Mouse (Mus musculus): Measurements from ENCODE around the gene Bcat1.

Bcat1 gene

DNA sequence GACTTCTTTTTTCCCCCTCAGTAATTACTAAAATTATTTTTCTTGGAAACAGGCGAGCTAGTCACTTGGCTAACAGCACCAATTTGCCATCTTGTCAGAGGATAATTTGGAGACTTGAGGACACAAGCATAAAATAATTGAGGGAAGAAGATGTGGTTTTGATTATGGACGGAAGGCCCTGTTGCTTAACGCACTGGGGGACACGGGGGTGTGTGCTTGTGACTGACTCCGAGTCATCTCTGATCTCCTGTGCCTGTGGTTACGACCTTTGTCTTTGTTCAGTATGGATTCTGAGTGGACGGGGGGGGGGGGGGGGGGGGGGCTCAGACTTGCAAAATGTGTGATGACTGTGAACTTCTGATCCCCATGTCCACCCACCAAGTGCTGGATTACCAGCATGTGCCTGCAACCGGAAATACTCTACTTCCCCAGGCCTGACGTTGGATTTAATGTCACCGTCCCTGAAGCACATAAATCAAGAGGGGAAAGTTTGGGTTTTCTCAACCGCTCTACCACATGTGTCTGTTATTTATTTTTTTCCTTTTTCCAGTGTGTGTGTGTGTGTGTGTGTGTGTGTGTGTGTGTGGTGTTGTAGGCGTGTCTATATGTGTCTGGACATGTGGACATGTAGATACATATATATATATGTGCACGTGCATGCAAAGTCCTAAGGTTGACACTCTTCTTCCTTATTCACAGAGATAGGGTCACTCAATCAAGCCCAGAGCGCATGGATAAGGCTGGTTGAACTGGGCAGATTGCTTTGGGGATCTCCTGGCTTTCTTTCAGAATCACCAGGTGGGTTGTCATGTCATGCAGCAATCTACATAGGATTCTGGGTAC is 73.7 kb downstream of the Bcat1 start:
- no peak for DNase-seq

DNA sequence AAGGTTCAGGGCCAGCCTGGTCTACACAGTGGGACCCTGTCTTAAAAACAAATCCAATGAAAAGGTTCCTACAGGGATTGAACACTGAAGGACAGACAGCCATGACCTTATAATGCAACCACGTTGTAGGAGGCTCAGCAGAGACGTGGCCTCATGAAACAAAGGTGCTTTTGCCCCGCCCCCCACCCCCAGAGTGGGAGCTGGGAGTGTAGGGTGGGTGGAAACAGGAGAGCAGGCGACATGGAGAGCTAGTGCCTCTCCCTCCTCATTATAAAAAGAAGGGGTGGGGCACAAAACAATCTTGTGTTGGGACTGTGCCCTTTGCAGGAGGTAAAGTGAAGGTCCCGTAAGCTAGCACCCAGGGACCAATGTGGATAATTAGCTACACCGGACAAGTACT is 74.5 kb downstream of the Bcat1 start:
- no peak for DNase-seq

DNA sequence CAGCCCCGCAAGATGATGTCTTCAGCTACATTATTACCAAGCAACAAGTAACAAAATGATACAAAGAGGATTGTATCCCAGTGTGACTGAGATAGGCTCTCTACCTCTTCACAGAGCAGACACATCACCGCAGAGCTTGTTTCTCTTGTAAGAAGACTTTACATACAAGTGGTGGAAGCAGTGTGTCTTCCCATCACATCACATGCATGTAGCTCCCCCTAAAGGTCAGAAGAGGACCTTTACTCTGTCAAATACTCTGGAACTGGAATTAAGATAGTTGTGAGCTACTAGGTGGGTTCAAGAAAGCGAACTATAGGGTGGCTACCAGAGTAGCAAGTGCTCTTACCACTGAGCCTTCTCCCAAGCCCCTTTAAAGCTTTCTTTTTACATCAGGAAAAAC is 78.8 kb downstream of the Bcat1 start:
- no peak for DNase-seq

DNA sequence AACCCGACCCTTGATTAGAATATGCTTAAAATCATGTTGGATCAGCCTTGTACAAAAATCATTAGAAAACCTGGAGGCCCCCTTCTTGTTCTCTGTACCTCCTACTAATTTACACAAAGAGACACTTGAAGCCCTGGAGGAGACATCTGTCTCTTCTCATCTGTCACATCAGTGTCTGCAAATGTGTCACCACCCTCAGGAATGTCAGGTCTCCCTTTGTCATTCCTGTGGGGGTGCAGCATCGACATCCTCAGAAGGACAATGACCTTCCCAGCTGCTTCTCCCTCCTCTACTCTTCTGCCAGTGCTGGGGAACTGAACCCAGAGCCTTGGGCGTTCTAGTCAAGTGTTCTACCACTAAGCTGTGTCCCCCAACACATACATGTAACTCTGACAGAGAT is 83.9 kb downstream of the Bcat1 start:
- no peak for DNase-seq

DNA sequence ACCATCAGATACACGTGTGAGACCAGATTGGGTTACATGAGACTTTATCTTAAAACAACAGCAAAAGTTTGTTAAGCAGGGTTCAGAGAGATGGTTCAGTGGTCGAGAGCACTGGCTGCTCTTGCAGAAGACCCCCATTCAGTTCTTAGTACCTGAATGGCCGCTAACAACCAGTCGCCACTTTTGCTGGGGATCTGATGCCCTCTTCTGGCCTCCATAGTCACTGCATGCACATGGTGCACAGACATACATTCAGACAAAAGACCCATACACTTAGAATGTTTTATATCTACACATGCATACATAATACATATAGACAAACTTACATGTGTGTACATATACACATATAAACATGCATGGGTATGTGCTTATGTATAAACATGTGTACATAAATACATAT is 86.8 kb downstream of the Bcat1 start:
- no peak for DNase-seq

DNA sequence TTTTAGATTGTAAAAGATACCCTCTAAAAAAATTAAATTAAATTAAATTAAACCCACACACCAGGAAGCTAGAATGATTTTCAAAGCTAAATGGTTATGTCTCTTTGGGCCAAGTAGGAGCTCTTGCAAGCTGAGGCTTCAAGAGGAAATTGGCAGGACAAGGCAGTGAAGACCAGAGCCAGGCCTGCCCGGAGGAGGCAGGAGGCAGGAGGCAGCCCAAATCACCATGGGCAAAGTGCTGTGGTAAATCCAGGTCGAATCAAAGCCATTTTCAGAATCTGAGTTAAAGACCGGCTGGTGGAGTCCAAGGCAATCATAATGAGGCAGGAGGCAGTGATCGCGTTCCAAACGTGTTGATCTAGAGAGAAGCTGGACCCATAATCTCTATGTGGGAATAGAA is 88.3 kb downstream of the Bcat1 start:
- no peak for DNase-seq

DNA sequence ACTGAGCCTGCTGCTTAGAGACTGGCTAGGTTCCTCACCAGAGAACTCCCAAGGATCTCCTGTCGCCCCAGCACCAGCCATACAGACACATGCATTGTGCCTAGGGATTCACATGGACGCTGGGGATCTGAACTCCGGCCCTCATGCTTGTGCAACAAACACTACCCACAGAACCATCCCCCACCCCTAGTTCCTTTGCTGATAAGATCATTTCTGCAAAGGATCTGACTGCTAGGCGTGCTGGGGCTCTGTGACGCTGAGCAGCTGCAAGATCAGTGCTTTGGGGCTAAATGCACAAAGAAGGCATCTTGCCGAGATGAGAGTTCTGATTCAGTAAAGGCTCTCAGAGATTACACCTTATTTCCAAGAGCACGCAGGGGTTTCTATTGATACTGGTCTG is 88.8 kb downstream of the Bcat1 start:
- no peak for DNase-seq

DNA sequence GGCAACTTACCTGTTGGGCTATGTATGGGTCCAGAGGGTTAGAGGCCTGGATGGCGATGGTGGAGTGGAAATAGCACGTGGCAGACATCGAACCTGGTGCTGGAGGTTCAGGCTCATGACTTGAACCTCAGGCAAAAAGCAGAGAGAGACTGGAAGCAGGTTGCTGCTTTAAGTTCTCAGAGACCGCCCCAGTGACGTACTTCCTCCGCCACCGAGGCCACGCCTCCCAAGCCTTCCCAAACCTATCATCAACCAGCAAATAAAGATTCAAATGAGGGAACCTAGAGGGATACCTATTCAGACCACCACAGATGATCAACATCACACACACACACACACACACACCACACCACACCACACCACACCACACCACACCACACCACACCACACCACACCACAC is 91.8 kb downstream of the Bcat1 start:
- no peak for DNase-seq

DNA sequence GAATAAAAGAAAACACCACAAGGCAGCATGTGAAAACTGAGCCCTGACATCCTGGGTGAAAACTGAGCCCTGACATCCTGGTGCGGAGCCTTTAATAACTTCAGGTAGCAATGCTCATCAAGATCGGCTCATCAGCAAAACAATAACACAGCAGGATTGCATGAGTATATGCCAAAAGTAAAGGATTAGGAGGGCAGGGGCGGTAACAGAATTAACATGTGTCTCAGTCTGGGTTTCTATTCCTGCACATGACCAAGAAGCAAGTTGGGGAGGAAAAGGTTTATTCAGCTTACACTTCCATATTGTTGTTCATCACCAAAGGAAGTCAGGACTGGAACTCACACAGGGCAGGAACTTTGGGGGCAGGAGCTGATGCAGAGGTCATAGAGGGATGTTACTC is 93.9 kb downstream of the Bcat1 start:
- DNase-seq = no peak

DNA sequence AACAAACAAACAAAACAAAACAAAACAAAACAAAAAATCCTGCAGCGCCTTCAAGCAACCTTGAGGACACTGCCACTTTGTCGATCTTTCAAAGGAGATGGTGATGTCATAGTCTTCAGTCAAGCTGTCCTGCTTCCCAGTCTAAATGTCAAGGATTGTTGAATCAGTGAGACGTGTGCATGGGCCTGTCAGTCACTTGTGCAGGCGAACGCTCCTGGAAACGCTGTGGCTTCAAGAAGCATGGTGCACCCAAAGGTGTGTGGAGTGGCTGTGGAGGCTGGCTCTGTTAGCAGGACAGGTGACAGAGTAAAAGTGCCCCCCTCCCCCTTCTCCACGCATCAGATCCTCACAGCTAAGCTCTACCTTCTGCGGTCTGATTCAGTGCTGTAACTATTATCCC is 103.6 kb downstream of the Bcat1 start:
- no peak for DNase-seq

DNA sequence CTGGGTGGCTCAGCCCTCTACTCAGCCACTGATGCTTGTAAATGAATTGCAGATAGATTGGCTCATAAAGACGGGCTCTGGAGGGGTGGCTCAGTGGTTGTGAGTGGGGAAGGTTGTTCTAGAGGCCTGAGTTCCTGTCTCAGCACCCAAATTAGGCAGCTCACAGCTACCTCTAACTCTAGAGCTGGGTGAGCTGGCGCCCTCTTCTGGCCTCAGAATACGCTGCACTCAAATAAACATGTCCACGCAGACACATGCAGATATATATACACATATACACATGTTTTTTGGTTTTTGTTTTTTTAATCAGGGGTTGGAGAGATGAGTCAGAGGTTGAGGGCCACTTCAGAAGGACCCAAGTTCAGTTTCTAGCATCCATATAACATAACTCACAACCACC is 105.1 kb downstream of the Bcat1 start:
- peak in 1 of 2 experiments; percentile 7 for DNase-seq

DNA sequence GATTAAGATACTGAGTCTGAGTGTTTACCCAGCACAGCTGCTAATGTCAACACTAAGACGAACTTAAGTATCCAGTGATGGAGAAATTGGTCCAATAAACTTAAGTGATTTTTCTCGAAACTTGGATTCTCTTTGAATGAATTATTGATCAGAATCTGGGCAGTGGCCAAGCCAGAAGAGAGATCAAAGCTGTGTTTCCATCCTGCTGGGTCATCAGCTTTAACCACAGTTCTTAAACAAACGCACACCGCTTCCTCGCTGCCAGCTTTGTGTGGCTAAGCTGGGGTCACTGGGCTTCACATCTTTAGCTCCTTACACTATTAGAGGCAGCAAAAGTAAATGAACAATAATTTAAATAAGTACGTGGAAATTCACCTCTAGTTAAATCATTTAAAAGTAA is 108.4 kb downstream of the Bcat1 start:
- DNase-seq = no peak

DNA sequence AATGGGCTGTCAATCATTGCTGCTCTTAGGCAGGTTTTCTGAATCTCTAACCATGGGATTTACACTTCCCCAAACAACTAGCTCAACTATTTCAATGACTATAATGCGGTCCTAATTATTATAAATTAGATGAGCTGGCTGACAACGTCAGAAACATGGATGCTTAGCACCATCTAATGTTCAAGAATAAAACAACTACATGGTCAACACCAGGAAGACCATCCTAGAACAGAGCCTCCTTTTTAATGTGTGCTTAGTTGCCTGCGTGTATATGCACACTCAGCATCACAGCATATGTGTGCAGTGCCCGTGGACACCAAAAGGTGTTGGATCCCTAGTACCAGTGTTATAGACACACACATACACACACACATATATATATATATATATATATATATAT is 111.8 kb downstream of the Bcat1 start:
- DNase-seq = no peak

DNA sequence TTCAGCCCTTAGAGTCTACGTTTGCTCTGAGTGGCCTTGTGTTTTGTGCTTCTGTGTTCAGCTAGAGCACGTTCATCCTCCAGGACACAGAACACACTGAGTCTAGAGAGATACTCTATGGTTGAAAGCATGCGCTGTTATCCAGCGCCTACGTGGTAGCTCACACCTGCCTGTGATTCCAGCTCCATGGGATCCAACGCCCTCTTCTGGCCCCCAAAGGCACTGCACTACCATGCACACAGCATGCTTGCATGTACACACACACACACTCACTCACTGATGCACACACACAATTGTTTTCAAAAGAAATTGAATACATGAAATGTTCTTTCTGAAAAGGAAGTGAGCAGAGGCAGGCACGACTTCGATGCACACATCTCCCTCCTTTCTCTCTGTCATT is 112.8 kb downstream of the Bcat1 start:
- peak in 1 of 2 experiments; percentile 16 for DNase-seq

DNA sequence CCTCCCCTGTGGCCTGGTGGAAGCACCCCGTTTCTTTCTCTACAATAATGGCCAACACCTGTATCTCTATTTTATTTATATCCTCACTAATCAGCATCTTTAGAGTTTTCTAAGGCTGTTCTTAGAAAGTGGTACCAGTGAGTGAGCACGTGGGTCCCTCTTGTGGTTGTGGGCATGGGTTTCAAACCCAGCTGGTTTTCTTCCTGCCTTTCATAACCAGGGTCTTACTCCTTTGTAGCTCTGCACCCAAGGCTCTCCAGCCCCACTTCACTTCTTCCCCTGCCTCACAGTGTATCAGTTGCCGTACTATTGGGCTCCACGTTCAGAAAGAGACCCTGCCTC is 114.0 kb downstream of the Bcat1 start:
- peak; percentile 15 to 29 for DNase-seq

DNA sequence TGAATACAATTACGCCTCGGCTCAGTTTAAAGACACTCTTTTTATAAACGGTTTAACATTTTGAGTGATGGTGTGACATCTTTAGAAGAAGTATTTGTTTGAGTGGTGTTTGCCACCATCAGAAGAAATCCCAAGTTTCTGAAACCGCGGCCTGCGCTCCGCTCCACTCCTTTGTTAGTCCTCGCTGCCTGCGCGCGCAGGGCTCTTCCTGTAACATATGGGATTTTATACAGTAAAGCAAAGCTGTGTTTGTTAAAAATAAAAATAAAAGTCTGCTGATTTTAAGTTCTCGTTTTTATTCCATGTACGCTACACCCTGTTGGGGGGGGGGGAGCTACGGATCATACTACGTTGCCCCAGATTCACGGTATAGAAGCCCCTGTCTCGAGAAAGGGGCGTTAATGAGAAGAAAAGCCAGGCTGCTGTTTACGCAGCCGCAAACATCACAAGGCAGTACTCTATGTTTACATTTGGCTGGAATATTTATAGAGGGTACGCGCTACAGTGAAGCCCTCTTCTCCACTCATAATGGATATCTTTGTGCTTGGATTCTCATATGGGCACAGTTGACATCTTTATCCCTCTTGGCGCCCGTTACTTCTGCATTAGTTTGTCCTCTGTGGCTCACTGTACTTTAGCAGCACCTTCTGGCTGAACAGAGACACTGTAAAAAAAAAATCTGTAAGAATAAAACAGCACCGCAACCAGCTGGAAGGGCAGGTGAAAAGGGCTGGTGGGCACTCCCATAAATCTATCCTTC is 114.6 kb downstream of the Bcat1 start:
- DNase-seq = peak; percentile 7 to 41

DNA sequence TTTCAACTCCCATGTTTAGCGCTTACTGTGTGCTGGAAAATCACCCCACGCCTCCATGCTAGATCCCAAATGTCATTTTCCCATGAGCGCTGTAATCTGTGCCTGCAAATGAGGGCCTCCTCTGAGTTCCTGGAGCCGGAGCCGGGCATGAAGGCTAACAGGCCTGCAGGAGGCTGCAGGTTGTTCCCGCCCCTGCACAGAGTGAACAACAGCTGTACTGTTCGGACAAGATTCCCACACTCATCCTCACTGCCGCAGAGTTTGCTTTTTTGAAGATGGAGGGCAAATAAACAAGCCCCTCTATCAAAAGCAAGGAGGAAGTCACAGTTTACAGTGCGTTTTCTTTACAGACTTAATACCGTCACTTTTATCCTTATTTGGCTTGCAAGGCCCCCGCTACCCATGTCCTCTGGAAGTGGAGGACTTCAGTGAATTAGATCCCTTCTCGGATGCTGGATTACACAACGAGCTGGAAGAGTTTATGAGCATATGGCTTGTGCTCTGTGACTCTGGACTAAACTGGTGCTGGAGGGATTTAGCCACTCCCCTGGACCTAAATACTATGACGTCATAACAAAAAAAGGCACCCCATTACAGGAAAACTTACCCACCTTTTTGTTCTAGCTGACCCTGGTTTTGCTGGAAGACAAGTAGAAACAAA is 120.0 kb downstream of the Bcat1 start:
- DNase-seq = no peak

DNA sequence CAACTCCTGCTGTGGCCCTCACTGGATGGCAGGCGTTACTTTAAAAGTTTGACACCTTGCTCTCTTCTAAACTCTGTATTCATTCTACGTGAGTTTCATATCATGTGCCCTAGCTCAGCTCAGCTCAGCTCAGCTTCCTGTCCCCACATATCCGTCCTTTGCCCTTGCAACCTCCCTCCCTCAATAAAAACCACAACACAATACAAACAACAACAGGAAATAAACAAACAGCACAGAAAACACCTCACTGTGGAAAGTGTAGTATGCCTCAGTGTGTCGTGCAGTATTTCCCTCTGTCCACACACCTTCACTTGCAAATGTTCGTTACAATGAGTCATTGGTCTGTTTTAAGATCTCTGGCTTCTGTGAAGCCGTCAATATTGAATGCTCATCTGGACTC is 123.1 kb downstream of the Bcat1 start:
- DNase-seq = no peak

DNA sequence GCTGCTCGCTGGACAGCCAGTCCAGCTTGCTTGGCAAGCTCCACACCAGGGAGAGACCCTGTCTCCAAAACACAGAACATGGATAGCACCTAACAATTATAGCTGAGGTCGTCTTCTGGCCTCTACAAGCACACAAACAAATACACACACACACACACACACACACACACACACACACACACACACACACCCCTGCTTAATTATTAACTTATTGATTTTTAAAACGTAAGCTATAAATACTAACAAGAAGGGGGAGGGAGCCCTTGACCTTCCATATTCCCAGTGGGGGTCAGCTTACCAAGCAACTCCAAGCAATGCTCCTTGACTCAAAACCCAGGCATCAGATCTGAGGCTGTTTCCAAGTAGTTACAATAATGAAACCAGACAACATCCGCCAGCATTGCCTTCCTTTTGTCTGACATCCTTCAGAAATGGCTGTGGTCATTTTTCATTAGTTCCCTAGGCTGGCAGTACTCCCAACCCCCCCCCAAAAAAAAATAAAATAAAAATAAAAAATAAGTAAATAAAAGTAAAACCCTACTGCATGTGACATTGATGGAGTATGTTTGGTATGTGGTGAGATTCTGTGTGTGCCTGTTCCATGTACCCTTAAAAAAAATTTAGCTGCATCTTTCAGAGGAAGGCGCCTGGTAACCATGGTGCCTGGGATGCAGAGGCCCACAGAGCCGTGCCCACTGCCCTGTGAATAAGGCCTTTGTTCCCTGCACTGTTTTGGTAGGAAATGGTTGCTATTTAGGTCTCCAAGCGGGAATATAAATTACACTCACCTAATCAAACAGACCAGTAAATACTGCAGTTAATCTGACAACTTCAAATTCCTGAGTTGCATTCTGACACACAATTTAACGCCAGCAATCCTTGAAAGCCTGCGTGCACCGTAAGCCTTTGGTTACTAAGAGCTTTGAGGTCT is 131.3 kb downstream of the Bcat1 start:
- peak in 1 of 2 experiments; percentile 15 for DNase-seq
